Mouse (Mus musculus): Measurements from ENCODE around the gene Npr1.

Gene Npr1

DNA sequence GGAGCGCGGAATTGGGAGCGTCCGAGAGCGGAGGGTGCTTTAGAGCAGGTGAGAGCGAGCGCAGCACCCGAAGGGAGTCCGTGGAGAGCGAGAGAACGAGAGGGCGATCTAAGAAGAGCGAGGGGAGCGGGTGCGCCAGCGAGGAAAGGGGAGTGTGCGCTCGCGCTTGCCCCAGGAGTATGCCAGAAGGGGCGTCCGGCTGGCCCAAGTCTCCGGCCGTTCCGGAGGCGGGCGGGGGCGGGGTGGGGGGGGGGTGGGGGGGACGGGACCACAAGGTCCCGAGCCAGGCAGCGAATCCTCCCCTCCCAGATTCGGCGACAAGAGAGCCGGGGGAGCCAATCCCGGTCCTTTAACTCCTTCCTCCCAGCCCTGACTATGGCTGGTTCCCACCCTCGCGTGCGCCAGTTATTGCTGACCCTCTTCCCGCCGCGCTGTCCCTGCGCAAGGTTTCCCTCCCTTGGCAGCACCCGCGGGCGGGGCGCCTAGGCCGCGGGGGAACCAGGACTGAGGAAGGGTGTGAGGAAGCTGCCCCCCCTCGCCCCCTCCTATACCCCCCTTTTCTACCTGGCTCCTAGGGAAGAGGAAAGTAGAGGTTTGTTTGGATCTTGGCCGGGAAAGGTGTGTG, at the start of gene Npr1:
Gene Npr1, minus strand, starts transcription at position 181 of the 625 bp plus-strand sequence.
- peak; percentile 60 to 82 for DNase-seq

GRCm38 (mm10) chr3:90515242-90515641, 49.6 kb upstream of the Npr1 start:
- peak; percentile 77 to 78 for DNase-seq

DNA sequence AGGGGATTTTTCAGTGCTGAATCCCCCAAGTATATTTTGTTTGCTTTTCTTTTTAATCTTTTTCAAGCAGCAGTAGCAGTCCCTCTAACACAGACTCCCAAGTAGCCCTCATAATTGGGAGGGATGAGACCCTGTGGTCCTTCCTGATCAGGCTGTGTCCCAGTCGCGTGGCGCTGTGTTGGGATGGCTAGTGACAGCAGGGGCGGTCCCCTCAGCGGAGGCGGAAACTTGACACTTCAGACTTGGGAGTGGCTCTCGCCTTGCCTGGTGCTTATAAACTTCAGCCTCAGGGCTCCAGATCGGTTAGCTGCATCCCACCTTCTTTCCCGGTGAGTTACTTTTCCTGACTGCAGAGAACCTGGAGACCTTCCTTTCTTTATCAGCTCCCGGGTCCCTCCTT, 49.0 kb upstream of the Npr1 start:
- DNase-seq, result peak; percentile 82 to 89

DNA sequence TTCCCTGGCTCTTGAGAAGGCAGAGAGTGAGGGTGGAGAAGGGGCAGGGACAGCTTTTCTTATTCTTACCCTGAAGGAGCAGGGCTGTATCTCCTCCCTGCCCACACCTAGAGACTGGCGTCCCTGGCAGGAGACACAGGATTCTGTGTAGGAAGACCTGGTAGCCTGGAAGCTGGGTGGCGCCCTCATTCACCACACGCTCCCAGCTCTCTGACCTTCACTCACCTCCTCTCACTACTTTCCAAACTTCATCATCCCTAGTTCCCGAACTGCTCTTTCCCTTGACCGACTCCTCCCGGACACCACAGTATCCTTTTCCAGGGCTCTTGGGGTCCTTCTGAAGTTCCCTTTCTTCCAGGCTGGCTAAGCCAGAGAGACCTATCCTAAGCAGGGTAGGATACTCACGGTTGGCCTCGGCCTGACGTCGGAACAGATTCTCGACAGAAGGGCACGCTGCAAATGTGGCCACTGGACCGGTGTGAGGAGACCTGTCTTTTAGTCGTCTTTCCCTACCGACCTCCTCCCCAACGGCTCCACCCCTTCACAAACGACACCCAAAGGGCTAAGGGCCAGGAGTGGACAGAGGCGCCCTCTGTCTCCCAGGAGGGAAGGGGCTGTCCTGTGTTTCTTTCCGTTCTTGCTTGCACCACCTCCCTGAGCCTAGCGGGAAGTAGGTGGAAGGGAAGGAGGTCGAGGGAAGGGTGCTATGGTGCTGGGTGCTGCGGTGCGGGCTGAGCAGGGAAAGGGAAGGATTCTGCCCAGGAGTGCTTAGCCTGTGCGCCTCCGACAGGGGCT, 48.3 kb upstream of the Npr1 start, which contains the start of the genes S100a1 and S100a13:
Gene S100a1, minus strand, starts transcription at position 597 of the 795 bp plus-strand sequence.
Gene S100a13, plus strand, starts transcription at position 640 of the 795 bp plus-strand sequence.
- DNase-seq, result peak; percentile 85 to 95

GRCm38 (mm10) chr3:90512948-90513642, 47.4 kb upstream of the Npr1 start:
- no peak for DNase-seq

DNA sequence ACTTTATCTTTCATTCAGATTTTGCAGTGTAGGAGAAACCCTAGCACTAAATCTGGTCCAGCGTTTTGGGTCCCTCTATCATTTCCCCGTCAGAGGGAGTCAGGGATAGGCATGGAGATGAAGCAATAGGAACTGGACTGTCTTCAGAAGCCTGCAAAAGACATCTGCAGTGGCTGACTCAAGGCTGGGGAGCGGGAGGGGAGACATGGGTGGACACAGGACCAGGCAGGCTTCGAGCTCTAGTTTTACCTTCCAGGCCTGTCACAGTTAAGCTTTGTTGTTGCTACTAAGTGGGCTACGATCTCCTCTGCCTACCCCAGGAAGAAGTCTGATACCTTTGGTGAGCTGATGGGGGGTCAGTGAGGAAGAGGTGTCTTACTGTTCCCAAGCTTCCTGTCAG, 46.6 kb upstream of the Npr1 start:
- no peak for DNase-seq

DNA sequence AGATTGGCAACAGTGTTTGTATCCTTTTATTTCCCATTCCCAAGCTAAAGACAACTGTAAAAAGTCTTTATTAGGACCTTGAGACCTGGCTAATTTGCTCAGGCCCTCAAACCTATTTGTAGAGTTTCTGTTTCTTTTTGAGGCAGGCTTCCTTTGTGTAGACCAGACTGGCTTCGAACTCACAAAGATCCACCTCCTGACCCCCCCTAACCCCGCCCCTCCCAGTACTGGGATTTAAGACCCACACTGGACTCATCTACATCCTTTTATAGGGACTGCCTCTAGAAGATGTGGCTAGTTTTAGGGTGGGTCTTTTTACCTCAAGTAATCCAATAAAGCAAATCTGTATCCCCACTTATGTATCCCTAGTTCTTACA, 44.1 kb upstream of the Npr1 start:
- DNase-seq, result no peak

DNA sequence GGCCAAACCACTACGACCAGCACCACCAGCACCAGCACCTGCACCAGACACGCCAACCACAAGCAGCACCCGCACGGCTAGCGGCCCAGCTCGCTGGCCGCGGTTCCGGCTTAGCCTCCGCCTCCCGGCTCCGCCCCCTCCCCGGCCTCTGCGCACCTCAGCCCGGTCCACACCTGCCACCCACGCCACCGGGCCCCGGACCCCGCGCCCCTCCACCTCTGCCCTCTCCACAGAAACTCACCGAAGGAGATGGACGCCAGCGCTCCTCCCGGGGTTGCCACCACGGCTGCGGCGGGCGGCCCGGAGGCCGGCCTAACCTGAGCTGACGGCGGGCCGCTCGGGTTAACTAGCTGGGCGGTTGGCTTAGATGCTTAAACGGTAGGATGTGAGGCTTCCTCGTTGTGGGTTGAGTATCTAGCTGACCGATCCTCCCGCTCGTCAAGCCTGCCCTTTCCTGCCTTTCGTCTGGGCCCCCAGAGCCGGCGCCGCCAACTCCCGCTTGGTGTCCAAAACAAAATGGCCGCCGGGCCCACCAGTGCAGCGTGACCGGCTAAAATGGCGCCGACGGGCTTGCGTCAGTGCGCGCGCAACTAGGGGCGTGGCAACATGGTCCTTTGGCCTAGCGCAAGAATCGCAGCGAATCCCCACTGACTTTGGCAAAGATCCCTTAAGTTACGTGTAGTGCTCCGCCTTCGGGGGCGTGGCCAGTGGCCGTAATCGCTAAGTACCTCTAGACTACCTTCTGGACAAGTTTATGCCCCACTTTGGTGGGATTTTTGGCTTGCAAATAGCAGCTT, 43.5 kb upstream of the Npr1 start, which contains the start of gene Chtop:
Gene Chtop, minus strand, starts transcription at position 549 of the 797 bp plus-strand sequence.
- peak; percentile 100 for DNase-seq

DNA sequence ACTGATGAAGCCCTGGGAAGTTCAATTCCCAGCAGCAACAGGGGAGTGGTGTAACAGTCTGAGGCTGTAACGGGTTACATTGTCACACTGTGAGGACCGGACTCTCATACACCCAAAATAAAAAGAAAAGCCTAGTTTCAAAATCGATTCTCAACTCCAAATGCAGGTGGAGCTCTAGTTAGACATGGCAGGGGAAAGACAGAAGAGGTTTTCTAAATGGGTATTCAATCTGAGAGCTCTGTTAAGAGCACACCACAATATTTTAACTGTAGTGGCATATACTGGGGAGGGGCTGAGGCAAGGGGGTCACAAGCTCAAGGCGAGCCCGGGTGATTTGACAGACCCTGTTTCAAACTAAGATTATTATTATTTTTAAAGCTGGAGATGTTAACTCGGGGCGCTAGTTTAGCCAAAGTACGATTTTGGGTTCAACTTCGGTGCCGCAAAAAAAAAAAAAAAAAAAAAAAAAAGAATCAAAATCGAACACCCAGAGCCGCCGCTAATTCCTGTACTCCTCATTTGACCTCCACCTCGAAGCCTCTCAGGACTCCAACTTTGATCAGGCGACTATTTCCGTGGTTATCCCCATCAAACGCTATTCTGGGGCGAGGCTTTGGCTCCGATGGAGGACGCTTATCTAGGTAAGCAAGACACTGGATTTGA, 42.8 kb upstream of the Npr1 start:
- DNase-seq, result no peak

GRCm38 (mm10) chr3:90506362-90506761, 40.7 kb upstream of the Npr1 start:
- no peak for DNase-seq

DNA sequence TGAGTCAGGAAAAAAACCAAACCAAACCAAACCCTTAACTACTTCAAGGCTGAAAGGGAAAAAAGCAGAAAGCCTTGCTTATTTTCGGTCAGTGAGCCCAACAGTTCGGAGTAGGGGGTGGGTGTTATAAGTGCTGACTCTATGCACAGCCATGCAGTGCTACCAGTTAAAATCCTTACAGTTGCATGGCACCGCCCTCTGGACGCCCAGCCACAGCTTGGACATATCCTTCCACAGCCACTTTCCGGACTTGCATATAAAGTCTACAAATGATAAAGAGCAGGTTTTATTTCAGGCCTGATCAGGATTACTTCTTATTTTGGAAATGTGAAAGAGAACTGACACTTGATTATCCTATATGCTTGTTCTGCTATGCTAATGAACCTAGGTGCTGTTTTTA, 39.5 kb upstream of the Npr1 start:
- no peak for DNase-seq

DNA sequence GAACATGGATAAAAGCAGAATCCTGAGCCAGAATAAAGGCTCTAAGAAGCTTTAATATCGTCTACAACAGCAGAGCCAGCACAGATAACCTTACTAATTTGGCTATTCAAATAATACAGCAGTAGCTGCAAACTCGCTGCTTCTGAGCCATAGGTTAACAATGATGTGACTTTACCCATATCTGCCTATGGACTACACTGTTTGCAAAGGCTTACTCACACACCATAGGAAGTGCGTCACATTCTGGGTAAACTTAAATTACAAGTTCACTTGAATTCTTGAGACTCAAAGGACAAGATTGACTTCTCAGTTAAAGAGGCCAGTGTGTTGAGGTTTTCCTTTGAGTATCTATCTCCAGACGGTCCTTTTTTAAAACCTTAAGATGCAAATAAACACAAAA, 37.8 kb upstream of the Npr1 start:
- no peak for DNase-seq

- DNase-seq, result no peak
Measured at GRCm38 (mm10) chr3:90497597-90497996, 31.9 kb upstream of the Npr1 start.

GRCm38 (mm10) chr3:90495850-90496525, 30.3 kb upstream of the Npr1 start:
- DNase-seq, result no peak

DNA sequence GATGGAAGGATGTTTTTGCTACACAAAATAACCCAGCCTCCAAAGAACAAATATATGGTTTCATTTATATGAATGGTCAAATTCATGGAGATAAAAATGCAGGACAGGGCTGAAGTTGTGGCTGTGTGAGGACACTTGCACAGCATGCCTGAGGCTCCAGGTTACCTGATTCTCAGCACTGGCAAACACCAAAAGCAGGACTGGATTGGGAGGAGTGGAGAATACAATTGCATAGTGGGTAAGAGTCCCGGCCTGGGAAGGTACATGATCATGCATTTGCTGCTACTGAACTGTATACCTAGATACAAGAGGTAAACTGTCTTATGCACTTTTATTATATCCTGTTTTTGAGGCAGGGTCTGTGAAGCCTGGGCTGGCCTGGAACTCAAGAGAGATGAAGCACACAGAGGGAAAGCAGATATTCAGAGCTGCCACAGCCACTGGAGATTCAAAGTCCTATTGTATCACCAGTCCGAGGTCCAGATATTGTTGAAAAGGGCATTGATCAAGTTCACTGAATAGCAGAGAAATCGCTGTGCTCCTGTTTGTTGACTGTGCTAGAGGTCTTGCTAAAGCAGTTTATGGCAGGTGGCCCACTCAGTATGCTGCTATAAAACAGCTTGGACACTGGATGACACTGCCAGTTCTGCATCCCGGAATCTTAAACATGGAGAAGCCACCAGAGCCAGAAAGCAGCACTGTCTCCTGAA, 28.3 kb upstream of the Npr1 start:
- DNase-seq, result no peak

DNA sequence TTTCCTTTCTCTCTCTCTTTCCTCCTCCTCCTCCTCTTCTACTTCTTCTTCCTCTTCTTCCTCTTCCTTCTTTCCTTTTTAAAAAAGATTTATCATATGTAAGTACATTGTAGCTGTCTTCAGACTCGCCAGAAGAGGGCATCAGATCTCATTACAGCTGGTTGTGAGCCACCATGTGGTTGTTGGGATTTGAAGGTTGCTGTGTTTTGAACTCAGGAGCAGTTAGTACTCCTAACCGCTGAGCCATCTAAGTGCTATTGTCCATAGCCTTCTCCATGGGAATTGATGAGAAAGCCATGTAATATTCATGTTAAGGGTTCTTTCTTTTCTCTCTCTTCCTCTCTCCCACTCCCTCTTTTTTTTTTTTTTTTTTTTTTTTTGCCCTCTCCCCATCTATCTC, 25.7 kb upstream of the Npr1 start:
- peak; percentile 50 to 68 for DNase-seq

DNA sequence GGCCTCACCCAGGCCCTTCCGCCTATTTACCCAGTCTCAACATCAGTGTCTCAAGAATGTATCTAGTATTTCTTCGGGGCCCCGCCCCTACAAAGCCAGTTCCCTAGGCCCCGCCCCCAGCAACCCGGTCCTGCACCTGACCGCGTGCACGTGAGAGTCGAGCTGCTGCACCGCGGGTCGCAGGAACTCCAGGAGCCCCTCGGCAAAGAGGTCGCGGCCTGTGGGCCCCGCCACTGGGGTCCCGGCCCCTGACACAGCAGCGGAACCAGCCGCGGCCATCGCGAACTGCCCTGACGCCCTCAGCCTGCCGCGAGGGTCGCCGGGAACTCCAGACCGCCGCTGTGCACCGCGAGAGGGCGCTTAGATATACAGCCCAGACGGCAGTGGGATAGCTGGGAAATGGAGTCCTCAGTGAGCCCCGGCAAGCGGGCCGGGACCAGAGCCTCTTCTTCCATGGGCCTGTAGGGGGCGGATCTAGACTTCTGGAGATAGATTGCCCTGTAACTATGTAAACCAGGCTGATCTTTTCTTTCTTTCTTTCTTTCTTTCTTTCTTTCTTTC, 25.1 kb upstream of the Npr1 start, which contains the start of gene Snapin:
Gene Snapin, minus strand, starts transcription at position 338 of the 561 bp plus-strand sequence.
- DNase-seq, result peak; percentile 97

DNA sequence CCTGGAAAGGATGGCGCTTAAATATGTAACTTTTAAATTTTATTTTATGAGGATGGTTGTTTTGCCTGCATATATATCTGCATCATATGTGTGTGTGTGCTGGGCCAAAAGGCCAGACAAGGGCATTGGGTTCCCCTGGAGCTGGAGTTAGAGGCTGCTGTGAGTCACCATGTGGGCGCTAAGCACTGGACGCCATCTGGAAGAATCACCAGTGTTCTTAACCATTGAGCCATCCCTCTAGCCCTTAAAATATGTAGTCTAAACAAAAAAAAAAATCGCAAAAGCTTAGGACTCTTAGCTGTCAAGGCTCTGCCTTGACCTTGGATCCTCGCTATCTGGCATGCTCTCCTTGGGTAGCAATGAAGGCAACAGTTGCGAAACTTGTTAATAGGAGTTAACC, 22.9 kb upstream of the Npr1 start:
- DNase-seq, result no peak

DNA sequence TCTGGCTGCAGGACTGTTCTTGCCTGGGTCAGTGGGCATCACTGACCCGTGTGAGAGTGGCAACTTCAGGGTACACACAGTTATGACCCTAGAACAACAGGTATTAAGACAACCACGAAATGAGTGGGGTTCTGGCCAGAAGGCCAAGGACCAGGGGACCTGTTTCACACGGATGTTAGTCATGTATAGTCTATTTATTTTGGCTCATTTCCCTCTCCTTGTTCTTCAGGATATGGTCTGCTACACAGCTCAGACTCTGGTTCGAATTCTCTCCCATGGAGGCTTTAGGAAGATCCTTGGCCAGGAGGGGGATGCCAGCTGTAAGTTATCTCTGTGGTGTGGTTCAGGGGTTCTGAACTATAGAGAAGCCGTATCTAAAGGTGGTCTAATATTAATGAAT, 21.3 kb upstream of the Npr1 start:
- peak in 1 of 2 experiments; percentile 51 for DNase-seq

All from kidney, postnatal 25 days (tissue).